Mouse (Mus musculus): Measurements from ENCODE around the gene Akp3.

Gene Akp3

DNA sequence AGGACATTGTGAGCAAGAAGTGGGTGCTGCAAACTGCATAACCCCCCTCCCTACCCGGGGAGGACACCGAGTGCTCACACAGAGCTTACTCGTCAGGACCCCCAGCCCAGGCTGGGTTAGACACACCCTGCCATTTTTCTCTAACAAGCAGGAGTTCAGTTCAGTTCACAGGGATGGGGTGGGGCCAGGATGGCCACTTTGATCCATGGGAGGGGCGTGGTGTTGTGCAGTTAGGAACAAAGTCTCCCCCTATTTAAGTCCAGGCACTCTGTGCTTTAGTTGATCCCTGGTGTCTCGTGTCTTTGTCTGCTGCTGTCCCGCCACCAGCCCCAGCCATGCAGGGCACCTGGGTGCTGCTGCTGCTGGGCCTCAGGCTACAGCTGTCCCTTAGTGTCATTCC, at the start of gene Akp3:
Gene Akp3, plus strand, starts transcription at position 301 of the 400 bp plus-strand sequence.
- DNase-seq (ENCODE audit: inconsistent age in 2 of 2, low spot score in 1 of 2), result no peak

- DNase-seq (ENCODE audit: inconsistent age in 2 of 2, low spot score in 1 of 2), result peak; percentile 32 to 60
Measured at GRCm38 (mm10) chr1:87086196-87086595, 38.6 kb upstream of the Akp3 start.

DNA sequence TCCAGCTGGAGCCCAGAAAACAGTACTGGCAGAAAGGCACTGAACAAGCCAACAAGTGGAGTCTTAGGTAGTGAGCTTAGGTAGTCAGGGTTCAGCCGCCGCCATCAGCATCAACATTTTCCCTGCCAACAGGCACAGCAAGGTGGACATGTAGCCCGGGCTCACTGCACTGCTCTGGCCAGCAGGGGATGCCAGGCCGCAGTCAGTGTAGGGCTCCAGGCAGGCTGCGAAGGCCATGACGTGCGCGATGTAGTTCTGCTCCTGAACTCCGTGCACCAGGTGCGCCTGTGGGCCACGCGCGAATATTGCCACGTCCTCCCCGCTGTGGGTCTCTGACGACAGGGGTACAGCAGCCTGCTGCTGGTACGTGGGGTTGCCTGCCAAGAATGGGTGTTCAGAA, 37.8 kb upstream of the Akp3 start:
- no peak for DNase-seq (ENCODE audit: inconsistent age in 2 of 2, low spot score in 1 of 2)

- DNase-seq (ENCODE audit: inconsistent age in 2 of 2, low spot score in 1 of 2), result no peak
Measured at GRCm38 (mm10) chr1:87089251-87089650, 35.5 kb upstream of the Akp3 start.

GRCm38 (mm10) chr1:87089828-87090227, 34.9 kb upstream of the Akp3 start, which contains the start of gene Alppl2:
Gene Alppl2, minus strand, starts transcription at chr1:87089928.
- no peak for DNase-seq (ENCODE audit: inconsistent age in 2 of 2, low spot score in 1 of 2)

- DNase-seq (ENCODE audit: inconsistent age in 2 of 2, low spot score in 1 of 2), result no peak
Measured at GRCm38 (mm10) chr1:87095642-87096041, 29.1 kb upstream of the Akp3 start.

DNA sequence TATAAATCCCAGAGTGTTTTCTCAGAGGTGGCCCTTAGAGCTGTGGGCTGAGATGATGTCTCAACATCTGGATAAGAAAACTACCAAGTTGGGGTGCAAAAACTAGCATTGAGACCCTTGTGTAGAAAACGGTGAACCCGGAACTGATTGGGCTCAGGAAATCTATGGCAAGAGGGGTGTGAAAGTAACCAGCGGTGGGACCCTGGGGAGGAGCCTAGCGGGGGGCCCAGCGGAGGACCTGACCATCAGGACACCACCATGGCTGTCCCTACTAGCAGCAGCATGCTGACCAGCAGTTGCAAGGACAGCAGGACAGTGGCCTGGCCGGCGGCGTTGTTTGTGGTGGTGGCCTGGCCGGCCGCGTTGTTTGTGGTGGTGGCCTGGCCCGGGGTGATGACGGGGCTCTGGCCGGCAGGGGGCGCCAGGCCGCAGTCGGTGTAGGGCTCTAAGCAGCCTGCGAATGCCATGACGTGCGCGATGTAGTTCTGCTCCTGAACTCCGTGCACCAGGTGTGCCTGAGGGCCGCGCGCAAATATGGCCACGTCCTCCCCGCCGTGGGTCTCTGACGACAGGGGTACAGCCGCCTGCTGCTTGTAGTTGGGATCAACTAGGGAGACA, 26.3 kb upstream of the Akp3 start:
- peak; percentile 72 to 89 for DNase-seq (ENCODE audit: inconsistent age in 2 of 2, low spot score in 1 of 2)

GRCm38 (mm10) chr1:87101411-87101810, 23.4 kb upstream of the Akp3 start, which contains the start of gene Alpi:
Gene Alpi, minus strand, starts transcription at chr1:87101606.
- no peak for DNase-seq (ENCODE audit: inconsistent age in 2 of 2, low spot score in 1 of 2)

DNA sequence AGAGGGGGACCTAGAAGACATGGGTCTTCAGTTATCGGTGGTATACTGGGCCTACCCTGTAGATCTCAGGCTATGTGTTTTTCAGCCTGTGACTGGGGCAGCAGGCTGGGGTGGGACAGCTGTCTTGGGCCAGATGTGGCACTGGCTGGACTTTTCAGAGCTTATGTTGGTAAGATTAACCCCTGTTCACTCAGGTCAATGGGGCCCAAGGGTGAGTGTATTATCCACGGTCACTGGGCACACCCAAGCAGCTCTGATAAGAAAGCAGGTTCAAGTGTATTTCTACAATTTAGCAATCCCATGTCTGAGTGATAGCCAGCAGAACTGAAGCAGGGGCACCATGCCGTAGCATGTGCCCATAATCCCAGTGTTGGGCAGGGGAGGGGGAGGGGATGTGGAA, 22.7 kb upstream of the Akp3 start:
- no peak for DNase-seq (ENCODE audit: inconsistent age in 2 of 2, low spot score in 1 of 2)

DNA sequence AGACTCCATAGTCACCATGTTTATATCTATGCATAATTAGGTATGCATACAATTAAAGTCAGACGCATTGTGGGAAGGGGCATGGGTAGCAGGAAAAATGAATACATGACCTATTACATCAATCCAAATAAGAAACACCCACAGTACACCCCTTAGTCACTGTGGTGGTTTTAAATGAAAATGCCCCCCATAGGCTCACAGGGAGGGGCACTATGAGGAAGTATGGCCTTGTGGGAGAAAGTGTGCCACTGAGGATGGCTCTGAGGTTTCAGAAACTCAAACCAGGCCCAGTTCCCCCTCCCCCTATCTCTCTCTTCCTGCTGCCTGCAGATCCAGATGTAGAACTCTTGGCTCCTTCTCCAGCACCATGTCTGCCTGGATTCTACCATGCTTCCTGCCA, 20.8 kb upstream of the Akp3 start:
- DNase-seq (ENCODE audit: inconsistent age in 2 of 2, low spot score in 1 of 2), result no peak

DNA sequence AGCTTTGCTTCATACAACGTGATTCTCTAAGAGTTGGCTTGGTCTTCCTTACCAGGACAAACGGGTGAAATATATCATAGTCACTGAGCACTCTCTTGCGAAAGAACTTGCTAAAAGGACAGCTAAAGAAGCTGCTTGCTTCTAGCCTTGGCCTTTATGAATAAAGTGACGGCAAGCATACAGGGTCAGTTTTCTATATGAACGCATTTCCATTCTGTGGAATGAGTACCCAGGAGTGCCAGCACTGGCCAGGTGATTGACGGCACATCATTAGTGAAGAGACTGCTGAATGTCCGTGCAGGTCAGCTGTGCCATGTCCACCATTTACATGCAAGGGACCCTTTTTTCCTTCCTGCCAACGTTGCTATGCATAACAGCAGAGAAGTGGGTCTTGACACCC, 18.2 kb upstream of the Akp3 start:
- DNase-seq (ENCODE audit: inconsistent age in 2 of 2, low spot score in 1 of 2), result peak; percentile 26 to 79

DNA sequence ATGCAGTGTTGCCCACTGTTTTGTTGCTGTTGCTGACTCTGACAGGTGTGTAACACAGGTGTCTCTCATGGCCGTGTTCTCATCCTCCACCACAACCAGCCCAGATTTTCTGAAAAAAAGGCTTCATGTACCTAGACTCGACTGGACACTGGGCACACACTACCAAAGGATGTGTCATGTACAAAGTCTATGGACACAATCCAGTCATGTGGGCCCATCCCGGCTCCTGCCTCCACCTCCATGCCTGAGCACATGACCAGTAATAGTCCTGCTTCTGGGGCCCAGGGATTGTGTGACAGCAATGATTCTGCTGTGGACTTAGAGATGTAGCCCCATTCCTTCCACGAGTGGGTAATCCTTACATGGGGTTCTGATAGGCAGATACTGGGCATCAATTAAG, 16.2 kb upstream of the Akp3 start:
- no peak for DNase-seq (ENCODE audit: inconsistent age in 2 of 2, low spot score in 1 of 2)

DNA sequence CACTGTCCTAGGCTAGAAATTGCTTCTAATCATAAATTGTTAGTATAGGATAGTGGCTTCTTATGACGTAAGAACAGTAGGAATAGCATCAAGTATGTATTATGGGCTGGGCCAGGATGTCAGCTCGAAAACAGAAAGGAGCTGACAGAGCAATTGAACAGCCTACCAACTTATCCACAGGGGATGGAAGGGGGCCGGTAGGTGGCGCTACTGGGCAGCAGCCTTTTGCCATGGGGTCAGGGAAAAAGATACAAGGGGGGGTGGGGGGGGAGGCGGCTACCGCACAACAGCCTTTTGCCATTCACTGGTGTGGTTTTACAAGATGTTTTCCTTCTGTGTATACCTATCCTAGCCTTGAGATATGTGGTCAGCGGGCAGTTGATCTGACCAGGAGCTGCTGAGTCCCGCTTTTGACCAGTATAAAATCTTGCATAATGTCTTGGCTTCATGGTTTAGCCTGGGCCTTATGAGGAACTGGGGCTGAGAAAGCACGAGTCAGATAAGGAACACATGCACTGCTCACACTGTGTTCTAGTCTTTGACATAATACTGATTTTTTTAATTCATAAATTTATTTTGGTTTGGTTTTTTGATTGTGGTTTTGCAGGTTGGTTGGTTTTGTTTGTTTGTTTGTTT, 12.9 kb upstream of the Akp3 start:
- DNase-seq (ENCODE audit: inconsistent age in 2 of 2, low spot score in 1 of 2), result peak; percentile 58 to 86

- DNase-seq (ENCODE audit: inconsistent age in 2 of 2, low spot score in 1 of 2), result no peak
Measured at GRCm38 (mm10) chr1:87114784-87115183, 10.0 kb upstream of the Akp3 start.

DNA sequence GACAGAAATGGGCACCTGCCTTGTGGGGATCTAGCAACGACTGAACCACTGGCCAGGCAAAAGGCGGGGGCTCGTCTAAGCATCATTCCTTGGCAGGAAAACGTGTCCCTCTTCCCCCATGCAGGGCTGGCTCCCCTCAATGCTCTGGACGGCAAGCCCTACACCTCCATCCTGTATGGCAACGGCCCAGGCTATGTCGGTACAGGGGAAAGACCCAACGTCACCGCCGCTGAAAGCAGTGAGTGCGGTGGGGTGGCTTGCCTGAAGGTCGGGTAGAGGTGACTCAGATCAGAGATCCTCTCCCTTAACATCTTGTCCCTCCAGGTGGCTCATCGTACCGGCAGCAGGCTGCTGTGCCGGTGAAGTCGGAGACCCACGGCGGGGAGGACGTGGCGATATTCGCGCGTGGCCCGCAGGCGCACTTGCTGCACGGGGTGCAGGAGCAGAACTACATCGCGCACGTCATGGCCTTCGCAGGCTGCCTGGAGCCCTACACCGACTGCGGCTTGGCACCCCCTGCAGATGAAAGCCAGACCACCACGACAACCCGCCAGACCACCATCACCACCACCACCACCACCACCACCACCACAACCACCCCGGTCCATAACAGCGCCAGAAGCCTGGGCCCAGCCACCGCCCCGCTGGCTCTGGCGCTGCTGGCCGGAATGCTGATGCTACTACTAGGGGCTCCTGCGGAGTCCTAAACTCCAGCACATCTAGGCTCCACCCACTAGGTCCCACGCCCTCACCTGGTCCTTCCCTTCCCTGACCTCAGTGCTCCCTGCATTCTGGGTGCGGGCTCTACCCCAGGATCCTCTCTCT, 2.6 kb downstream of the Akp3 start:
- DNase-seq (ENCODE audit: inconsistent age in 2 of 2, low spot score in 1 of 2), result peak in 1 of 2 experiments; percentile 60

DNA sequence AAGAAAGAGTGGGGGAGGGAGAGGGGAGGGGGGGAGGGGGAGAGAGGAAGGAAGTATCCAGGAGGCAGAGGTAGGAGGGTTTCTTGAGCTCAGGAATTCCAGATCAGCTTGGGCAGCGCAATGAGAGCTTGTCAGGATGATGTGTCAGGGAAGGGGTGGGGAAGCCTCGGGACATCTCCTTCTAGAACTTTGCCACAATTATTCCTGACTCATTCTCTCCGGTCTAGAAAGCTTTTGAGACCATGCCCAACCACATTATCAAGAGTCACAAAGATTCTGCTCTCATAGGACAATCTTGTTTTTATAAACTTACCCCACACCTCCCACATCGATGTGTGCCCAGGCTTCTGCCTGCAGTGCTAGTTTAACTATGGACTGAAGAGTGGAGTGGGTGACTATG, 7.0 kb downstream of the Akp3 start:
- no peak for DNase-seq (ENCODE audit: inconsistent age in 2 of 2, low spot score in 1 of 2)

- no peak for DNase-seq (ENCODE audit: inconsistent age in 2 of 2, low spot score in 1 of 2)
Measured at GRCm38 (mm10) chr1:87141550-87141949, 16.8 kb downstream of the Akp3 start.

GRCm38 (mm10) chr1:87142456-87142855, 17.7 kb downstream of the Akp3 start:
- peak; percentile 92 to 94 for DNase-seq (ENCODE audit: inconsistent age in 2 of 2, low spot score in 1 of 2)

GRCm38 (mm10) chr1:87143141-87143540, 18.4 kb downstream of the Akp3 start:
- peak; percentile 80 for DNase-seq (ENCODE audit: inconsistent age in 2 of 2, low spot score in 1 of 2)

DNA sequence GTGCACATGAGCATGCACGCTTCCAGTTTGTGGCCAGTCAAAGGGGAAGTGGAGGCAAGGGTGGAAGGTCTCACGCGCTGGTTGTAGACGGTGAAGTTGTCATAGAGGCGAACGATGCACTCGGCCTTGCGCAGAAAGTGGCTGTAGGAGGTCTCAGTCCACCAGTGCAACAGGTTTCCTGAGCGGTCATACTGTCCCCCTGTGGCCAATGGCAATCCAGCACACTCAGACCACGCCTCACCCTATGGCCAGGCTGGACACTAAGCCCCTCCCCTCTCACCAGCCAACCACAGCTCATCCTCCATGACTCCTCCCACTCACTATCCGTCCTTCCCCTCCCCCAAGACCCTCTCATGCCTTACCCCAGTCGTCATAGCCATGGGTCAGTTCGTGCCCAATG, 24.6 kb downstream of the Akp3 start:
- DNase-seq (ENCODE audit: inconsistent age in 2 of 2, low spot score in 1 of 2), result no peak

DNA sequence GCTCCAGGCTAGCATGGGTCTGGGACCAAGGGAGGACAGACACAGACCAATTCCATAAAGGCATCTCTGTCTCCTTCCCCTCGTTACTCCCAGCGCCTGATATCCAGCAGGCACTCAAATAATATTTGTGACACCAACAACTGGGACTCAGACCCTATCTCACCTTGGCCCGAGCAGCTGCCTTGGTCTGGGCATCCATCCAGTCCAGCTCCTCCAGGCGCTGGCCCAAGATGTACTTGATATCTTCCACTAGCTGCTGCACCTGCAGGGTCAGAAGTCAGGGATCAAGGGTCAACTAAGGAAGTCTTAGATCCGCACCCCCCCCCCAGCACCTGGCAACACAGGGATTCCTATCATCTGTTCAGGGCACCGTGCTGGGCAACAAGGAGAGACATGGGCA, 26.5 kb downstream of the Akp3 start:
- DNase-seq (ENCODE audit: inconsistent age in 2 of 2, low spot score in 1 of 2), result no peak
